Mouse (Mus musculus) ovary, postnatal 14 days (tissue): ENCODE results near the gene Sp9.

Experiments
- DNase-seq: peaks from one replicate; pipeline ENCODE4 v3.0.0; 2022; ENCODE audit warnings: low spot score

Gene Sp9

DNA sequence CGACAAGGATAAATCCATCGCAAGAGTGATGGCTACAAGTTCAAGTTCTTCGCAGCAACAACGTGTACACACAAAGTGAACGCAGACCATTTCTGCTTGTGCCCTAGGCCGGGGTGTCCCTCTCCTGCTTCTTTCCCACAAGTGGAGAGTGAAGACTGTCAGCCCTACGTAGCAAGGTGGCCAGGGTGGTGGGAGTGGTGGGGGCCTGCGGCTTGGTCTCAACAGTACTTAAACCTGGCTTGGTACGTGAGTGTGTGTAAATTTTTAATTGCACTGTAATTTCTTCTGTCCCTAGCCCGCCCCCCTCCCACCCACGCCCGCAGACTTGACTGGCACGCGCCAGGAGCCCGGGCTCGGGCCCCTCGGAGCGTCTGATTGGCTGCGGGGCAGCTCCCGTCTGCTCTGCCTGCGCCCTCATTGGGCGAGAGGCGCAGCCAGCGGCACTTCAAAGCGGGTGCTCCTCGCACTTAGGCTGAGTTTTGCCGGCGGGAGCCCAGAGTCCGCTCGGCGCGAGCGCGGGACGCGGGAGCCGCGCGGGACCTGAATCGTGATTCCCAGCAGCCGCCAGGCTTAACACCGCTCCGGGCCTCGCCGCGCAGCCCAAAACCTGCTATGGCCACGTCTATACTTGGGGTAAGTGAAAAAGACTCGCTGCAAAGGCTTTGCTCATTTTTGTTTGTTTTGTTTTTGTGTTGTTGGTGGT is at the start of gene Sp9:
TSS of gene Sp9 (plus strand) at position 467 of the 703 bp plus-strand sequence.
- no peak for DNase-seq

DNA sequence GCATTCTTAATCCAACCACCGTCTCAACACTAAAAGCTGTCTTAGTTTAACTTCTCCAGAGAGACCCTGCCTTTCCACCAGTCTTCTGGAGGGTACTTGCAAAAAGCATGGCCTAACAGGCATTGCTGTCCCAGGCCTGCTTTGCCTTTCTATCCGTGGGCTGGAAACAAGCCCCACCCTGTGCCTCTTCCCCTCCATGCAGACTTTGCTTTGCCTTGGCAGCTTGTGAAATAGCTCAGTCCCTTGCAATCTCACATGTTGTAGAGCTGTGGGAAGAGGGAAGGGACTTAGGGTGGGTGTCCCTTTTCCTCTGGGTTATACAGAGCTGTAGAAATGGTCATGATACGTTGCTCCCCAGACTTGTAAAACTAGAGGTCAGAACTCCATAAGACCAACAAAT is 40.6 kb upstream of the Sp9 start:
- DNase-seq = no peak

DNA sequence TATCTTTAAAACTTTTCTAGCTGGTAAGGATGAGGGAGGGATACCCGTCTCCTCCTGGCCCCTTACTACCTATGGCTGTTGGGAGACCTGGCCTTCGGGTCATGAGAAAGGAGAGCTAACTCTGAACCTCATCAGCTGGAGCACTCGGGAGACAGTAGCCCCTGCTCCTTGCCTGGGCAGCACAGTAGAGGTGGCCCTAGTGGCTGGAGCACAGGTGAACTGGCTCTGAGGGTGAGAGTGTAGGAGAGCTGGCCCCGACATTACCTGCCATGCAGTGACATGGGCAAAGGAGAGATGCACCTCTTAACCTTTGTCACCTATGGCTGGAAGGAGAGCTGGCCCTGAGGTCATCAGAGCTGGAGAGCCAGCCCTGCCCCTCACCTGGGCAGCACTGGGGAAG is 30.4 kb upstream of the Sp9 start:
- no peak for DNase-seq

DNA sequence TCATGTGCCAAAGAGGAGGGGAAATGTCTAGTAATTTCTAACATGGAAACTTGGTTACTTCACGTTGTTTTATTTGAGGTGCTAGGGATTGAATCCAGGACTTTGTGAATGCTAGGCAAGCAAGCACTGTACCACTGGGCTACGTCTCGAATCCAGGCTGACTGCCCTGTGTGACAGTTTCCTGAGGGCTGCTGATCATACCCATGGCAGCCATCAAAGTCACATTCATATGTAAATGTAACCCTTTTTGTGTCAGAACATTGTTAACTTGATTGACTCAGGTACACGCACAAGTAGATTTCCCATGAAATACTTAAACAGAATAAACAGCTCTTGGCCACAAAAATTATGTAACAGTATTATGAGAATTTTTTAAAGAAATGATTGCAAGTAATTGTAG is 23.0 kb upstream of the Sp9 start:
- no peak for DNase-seq

DNA sequence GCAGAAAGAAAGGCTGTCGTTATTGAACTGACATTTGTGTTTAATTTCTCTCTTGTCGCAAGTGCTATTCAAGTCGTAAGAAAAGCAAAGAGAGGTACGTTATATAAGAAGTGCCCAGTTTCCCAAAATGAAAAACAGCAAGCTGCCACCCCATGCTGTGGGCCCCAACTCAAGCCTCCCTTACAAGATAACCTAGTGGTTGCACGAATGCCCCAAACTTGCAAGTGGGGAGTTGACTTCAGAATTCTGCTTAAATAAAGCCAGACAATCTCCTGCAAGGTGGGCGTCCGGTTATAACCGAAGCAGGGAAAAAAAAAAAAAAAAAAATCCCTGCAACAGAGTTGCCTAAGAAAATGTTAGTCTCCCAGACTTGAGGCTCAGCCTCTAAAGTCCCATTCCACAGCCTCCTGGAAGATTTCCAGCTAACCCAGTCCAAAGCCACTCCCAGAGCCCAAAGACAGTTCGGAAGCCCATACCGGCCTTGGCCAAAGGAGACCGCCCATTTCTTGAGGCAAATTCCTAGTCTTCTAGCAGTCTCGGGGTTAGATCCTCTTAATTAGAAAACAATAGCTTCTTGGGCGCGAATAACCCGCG is 8.5 kb upstream of the Sp9 start:
- no peak for DNase-seq

DNA sequence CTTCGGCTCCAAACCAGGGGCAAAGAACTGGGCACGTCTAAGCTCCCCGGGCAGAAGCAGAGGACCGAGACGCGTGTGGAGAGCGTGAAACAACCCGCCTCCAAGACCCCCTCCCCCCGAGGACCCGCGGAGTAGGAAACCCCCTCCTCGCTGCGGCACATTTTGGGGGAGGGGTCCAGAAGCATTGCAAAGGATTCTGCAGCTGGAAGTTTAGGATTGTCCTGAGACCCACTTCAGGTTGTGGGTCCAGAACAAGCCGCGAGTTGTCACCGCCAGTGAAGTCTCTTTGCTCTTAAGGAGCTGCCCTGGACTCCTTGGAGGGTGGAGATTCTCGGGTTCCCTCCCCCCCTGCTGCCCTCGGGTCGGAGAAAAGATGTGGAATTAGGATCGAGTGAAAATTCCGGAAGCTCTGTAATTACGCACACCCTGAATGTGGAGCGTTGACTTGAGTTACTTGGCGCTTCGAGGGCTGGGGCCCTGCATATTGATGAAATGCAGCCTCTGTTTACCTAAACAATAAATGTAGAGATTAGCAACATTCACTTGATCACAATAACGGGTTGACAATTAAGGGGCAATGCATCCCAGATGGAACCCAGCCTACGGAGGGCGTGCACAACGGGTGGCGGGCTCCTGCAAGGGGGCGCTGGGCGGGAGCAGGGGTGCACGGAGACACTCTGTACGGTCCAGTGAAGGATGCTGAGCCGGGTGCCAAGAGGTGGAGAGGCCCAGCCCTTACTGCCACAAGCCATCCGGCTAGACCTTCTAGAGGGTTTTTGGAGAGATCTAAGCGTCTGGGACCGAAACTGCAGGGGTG is 7.7 kb upstream of the Sp9 start:
- no peak for DNase-seq

DNA sequence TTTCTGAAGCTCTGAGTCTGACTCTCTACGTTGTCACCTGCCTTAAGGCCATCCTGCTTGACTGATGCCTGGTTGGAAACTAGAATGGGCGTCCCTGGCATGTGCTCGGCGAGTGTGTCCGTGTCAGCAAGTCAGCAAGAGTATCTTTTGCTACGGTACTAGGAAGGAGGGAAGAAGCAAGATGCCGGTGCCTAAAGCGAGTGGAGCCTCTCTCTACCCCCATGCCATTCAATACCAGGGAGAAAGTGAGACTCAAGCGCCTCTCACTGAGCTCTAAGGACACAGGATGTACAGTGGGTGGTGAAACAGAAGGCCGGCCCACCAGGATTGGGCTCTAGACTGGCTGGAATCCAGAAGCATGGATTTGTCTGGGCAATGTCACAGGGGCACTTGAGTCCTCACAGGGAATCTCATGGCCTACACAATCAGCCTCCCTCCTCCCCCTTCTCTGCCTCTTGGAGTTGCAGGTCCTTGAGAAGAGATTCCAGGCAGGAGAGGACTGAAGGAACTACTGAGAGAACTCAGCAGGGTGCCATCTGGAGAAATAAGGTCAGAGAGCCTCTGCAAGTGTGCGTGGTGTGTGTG is 7.0 kb upstream of the Sp9 start:
- DNase-seq = no peak

DNA sequence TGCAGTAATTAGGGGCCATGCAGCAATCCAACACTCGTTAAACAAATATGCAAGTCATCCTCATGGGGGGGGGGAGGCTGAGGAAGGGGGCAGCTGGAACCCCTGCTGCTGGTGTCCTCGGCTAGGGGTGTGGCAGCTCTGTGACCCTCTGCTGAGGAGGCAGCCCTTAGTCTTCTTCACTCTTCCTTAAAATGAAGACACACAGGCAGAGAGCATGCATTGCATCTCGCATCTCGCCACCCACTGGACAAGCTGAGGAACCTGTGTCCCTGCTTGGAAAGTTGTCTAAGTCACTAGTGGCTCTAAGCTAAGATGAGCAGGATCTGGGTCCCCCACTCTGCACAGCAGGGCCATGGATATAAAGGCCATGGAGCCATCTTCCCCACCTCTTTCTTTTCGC is 5.7 kb upstream of the Sp9 start:
- DNase-seq = no peak

DNA sequence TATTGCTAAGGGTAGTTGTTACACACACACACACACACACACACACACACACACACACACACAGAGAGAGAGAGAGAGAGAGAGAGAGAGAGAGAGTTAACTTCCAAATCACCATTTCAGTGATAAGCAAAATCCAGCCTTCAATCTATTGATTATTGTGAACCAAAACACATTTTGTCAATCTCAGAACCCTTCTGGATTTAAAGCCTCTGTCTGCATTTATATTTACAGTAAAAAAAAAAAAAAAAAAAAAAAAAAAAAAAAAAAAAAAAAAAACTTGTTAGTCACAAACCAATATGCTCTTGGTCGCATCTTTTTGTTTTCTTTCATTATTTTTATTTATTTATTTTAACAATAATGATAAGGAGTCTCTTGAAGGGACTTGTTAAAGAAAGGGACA is 5.1 kb upstream of the Sp9 start:
- no peak for DNase-seq

DNA sequence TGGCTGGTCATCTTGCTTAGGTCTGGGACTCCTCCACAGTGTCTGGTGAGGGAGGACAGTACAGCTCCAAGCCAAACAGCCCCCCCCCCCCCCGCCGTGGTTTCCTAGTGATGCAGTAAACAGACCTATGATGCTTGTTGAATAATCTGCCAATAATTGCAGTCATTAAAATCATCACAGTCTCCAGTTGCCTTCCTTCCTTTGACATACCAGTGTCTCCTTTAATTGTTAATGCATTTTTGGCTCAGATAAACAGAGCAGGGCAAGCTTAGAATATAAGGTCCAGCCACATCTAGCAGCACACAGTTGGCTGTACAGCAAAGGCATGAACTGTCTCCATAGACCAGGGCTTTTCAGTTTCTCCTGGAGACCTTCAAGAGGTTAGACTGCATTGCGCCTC is 4.5 kb upstream of the Sp9 start:
- DNase-seq = no peak

DNA sequence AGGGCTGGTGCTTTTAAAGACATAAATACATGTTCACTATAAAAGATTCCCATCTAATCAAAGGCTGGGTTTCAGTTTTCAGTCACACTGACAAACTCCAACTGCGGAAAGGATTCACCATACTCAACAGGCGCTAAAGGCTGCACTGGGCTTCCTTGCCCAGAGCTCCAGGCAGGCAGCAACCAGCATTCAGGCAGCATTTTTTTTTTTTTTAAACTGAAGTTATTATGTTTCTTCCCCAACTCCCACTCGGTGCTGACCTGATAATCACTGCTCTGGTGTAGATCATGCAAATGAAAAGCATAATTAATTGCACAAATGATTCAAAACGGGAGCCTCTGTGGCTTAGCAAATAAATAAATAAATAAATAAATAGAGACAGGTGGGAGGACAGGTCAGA is 3.9 kb upstream of the Sp9 start:
- DNase-seq = no peak

DNA sequence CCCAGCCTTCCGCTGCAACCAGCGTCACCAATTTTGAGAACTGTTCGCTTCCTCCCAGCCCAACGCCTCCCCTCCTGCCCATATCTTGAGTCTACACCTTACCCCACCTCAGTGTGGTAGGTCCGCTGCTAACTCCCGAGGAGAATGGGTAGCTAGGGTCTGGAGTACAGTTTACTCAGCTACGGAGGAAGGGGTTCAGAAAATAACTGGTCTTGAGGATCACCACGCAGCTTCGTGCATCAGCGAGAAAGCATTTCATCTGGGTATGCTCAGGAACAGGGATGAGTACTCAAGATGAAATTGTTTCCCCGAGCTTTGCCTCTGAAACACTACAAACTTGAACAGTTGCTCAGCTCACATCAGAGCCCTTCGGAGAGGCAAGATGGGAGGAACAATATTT is 3.4 kb upstream of the Sp9 start:
- no peak for DNase-seq

DNA sequence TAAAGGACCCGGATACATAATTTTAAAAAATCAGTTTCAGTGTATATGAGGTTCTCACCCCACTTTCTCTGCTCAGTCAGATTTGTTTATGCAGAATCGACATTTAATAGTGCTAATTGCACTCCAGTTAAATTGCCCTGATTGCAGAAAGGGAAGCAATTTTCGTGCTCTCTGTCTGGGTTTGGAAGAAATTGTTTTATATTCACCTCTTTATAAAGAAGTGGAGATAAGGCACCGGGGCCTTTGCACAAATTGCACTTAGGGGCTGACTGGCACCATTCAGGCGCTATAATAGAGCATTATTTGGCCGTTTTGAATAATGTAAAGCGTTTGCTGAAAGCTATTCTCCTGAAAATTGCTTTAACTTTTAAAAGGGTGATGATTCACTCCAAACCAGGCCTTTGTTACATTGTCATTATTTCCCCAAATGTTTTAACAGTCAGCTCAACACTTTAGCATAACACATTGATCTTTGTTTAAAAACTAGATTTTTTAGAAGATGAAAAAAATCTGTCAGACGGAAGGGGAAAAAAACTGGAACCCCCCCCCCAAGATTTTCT is 2.8 kb upstream of the Sp9 start:
- no peak for DNase-seq

DNA sequence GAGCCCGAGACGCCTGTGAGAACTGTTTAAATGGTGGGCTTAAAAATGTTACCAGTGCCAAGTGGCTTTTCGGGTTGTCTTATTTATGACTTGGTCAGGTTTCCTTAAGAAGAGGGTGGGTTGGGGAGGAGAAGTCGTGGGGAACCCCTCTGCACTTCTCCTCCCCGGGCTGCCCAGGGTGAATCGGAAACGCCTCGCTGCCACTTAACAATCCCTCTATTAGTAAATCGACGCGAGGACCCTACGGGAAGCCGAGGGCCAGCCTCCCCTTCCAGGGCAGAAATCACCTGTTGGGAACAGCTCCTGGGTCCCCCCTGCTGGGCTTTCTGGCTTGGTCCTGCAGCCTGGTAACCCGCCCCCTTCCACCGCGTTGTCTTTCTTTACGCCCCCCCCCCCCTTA is 2.1 kb upstream of the Sp9 start:
- no peak for DNase-seq

DNA sequence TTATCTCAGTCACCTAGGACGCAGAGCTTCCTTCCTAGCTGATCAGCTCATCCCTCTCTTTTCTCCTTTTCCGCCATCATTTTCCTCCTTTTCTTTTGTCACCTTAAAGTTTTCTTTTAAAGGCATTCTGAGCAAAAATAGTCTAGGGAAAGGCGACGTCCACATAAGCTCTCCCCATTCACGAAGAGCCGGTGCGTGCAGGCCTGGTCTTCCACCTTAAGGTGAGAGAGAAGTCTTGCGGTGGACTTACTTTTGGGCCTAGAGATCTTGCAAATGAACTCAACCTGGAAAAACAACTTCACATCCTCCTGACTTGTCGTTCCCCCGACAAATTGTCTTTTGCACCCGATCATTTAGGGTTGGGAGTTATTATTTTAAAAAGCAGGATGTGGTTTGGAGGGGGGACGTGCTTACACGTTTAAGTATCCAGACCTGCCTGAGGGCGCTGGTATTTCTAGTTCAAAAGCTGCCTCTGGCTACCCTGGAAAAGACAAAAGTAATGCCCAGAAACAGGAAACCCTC is 1.6 kb upstream of the Sp9 start:
- DNase-seq = no peak

DNA sequence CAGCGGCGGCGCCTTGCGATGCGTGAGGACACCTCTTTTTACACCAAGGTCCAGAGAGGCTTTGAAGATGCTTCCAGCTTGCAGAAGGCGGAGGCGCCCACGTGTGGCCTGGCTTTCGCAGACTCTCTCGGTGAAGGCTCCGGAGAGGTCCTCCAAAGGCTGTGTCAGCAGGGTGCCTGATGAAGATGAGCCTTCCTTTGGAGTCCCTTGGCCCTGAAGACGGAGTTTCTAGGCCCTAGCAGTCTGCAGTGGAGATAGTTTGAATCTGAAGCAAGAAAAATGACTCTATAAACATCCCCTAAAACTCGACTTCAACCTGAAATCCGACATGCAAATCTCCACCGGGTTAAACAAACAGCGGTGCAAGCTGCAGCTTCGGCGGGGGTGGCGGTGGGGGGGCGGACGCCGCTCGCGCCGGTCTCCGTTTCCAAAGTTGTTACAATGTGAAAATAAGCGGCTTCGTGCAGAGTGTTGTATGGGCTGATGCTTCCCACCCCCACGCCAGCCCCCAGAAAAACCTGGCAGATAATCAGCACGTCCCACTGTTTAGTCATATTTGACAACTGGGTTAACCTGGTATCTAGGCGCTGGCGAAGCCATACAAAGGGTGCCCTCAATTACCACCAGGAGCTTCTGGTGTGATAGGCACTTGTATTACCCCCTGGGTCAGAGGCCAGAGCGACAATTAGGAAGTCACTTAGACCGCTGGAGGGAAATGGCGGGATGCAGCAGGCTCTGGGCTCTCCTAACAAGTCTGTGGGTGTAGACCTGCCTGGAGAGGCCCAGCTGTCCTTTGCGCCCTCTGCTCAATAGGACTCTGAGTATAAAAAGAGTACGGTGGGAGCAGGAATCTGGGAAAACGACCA is 899 bp upstream of the Sp9 start:
- no peak for DNase-seq

DNA sequence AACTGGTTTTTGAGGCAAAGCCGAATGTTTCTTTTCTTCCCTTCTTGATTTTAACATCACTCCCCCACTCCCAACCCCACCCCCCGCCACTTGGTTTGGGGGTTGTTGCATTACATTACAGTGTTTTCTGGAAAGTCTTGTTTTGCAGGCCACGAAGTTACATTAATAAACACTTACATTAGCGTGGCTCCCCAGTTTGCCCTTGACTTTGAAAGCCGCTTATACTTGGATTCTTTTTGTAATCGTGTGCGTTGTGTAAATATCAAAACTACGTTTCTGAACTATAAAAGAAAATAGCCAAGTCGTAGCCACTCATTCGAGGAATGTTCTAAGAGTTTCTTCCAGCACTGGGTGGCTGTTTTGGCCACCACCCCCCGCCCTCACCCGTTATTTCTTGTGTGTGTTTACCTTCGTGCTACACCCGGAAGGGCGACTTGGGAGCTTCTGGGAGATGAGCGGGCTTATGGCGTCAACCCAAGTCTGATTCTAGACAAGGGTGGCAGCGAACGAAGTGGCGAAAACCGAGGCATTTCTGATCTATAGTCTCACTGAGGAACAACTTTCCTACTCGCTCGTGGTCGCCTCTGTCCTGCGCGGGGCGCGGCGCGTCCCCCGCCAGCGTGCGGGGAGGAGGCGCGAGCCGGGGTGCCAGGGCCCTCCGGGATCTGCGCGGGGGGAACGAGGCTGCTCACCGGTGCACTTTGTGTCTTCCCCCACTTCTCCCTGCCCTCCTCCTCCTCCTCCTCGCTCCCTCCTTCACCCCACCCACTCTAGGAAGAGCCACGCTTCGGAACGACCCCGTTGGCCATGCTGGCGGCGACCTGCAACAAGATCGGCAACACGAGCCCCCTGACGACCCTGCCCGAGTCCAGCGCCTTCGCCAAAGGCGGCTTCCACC is 875 bp downstream of the Sp9 start:
- DNase-seq = no peak

DNA sequence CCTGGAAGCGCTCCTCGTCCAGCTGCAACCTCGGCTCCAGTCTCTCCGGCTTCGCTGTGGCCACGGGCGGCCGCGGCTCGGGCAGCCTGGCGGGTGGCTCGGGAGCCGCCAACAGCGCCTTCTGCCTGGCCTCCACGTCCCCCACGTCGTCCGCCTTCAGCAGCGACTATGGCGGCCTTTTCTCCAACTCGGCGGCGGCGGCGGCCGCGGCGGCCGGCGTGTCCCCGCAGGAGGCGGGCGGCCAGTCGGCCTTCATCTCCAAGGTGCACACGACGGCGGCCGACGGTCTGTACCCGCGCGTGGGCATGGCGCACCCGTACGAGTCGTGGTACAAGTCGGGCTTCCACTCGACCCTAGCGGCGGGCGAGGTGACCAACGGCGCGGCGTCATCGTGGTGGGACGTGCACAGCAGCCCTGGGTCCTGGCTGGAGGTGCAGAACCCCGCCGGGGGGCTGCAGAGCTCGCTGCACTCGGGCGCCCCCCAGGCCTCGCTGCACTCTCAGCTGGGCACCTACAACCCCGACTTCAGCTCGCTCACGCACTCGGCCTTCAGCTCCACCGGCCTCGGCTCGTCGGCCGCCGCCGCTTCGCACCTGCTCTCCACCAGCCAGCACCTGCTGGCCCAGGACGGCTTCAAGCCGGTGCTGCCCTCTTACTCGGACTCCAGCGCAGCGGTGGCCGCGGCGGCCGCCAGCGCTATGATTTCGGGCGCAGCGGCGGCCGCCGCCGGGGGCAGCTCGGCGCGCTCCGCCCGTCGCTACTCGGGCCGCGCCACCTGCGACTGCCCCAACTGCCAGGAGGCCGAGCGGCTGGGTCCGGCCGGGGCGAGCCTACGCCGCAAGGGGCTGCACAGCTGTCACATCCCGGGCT is 1.8 kb downstream of the Sp9 start:
- DNase-seq = no peak

DNA sequence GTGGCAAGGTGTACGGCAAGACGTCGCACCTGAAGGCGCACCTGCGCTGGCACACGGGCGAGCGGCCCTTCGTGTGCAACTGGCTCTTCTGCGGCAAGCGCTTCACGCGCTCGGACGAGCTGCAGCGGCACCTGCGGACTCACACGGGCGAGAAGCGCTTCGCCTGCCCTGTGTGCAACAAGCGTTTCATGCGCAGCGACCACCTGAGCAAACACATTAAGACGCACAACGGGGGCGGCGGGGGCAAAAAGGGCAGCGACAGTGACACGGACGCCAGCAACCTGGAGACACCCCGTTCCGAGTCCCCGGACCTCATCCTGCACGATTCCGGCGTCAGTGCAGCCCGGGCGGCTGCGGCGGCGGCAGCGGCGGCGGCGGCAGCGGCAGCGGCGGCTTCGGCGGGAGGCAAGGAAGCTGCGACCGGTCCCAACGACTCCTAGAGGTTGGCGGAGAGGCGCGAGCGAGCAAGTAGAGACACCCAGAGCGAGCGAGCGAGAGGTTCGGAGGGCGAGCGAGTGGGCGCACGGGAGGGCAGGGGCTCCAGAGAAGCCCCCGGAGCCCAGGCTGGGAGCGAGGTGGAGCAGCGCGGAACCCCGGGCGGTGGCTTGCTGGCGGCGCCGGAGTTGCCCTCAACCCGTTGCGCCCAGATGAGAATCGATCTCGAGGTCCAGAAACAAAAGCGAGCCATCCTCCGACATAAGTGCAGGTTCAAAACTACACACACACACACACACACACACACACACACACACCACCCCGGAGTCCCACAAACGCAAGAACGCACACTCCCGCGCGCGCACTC is 2.6 kb downstream of the Sp9 start:
- no peak for DNase-seq
